Mouse (Mus musculus): Measurements from ENCODE around the gene Smap2. TPM values are rescaled to one million over a fixed set of nuclear protein-coding genes. Genes with fewer than 3 reads are reported as not detected.

Gene Smap2
- total RNA-seq, 1 experiment: 8.3 TPM

DNA sequence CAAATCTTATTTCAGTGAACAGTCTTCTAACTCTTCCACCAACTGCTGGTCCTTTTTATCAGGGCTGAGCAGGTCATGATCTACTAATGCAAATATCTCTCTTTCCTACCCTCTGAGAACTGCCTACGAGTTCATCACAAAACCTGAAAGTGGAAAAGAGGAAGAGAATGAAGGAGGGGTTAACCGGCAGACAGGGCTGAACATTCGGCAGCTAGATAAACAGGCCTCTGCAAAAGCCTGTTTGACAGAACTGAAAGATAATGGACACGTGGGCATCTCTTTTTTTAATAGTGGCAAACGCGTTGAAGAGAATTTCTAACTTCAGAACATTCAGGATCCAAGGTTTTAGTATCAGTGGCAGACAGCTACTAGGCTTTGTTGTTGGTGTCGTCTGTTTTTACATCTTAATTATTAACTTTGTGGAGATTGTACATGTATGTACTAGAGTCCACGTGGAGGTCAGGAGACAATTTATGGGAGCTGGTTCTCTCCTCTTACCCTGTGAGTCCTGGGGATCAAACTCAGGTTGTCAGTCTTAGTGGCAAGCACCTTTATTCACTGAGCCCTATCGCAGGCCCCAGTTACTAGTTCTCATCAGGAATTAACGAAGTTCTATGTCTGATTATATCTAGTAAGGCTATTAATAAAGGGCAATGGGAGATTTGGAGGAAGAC lies 2.3 kb downstream of the Smap2 start:
- H3K4me1 ChIP-seq (ENCODE audit: control insufficient read depth in 2 of 2, insufficient read depth in 2 of 2, low read length in 2 of 2, poor library complexity in 1 of 2): peaks cover 0 to 5% of the 10 kb centered on the region in 2 experiments; a peak in 1 of 4 replicates
- in situ Hi-C loops (cut with MboI; ENCODE audit: low sequenced_read_pairs in 2 of 2, unreplicated experiment in 2 of 2): no loop called here
- no peak overlapping the region for H3K27ac ChIP-seq (ENCODE audit: insufficient read depth, low read depth, low read length, poor library complexity, severe bottlenecking)
- H3K9me3 ChIP-seq (ENCODE audit: control insufficient read depth, insufficient read depth, low read depth, low read length): no peaks in the 10 kb centered on the region
- no peak for DNase-seq (ENCODE audit: low read depth, low spot score)
- H3K9ac ChIP-seq (ENCODE audit: insufficient read depth, low read depth, low read length, poor library complexity, severe bottlenecking): no peak overlapping the region
- no peak overlapping the region for H3K4me3 ChIP-seq (ENCODE audit: insufficient read depth in 1 of 2, low read depth in 1 of 2, low read length in 2 of 2, poor library complexity in 1 of 2, severe bottlenecking in 1 of 2)
- TF ChIP-seq ZC3H11A (IDR thresholded peaks at IDR 0.05; ENCODE audit: borderline replicate concordance, low read depth, low read length) (no peak), HCFC1 (IDR thresholded peaks at IDR 0.05; ENCODE audit: borderline replicate concordance, insufficient read depth, low read length) (no peak), MAFK (IDR thresholded peaks at IDR 0.05; ENCODE audit: insufficient read depth, low read depth, low read length) (no peak), CHD2 (IDR thresholded peaks at IDR 0.05; ENCODE audit: low read depth, low read length) (no peak), ZNF384 (IDR thresholded peaks at IDR 0.05; ENCODE audit: low read depth, low read length) (no peak)
- no peaks in the 10 kb centered on the region for H3K36me3 ChIP-seq (ENCODE audit: control insufficient read depth, insufficient read depth, low read length, poor library complexity, severe bottlenecking)

GRCm38 (mm10) chr4:121010770-121011549 lies 6.1 kb downstream of the Smap2 start:
- Histone ChIP-seq H3K9ac (ENCODE audit: insufficient read depth, low read depth, low read length, poor library complexity, severe bottlenecking) (no peak overlapping the region), H3K4me3 (ENCODE audit: insufficient read depth in 1 of 2, low read depth in 1 of 2, low read length in 2 of 2, poor library complexity in 1 of 2, severe bottlenecking in 1 of 2) (no peak overlapping the region), H3K9me3 (ENCODE audit: control insufficient read depth, insufficient read depth, low read depth, low read length) (no peaks in the 10 kb centered on the region), H3K4me1 (ENCODE audit: control insufficient read depth in 2 of 2, insufficient read depth in 2 of 2, low read length in 2 of 2, poor library complexity in 1 of 2) (peaks cover 0 to 1% of the 10 kb centered on the region in 2 experiments; a peak in 1 of 4 replicates), H3K36me3 (ENCODE audit: control insufficient read depth, insufficient read depth, low read length, poor library complexity, severe bottlenecking) (no peaks in the 10 kb centered on the region), H3K27ac (ENCODE audit: insufficient read depth, low read depth, low read length, poor library complexity, severe bottlenecking) (no peak overlapping the region)
- TF ChIP-seq HCFC1 (IDR thresholded peaks at IDR 0.05; ENCODE audit: borderline replicate concordance, insufficient read depth, low read length) (no peak), ZC3H11A (IDR thresholded peaks at IDR 0.05; ENCODE audit: borderline replicate concordance, low read depth, low read length) (no peak), MAFK (IDR thresholded peaks at IDR 0.05; ENCODE audit: insufficient read depth, low read depth, low read length) (no peak), CHD2 (IDR thresholded peaks at IDR 0.05; ENCODE audit: low read depth, low read length) (no peak), ZNF384 (IDR thresholded peaks at IDR 0.05; ENCODE audit: low read depth, low read length) (no peak)
- in situ Hi-C loops (cut with MboI; ENCODE audit: low sequenced_read_pairs in 2 of 2, unreplicated experiment in 2 of 2): no loop called here
- DNase-seq (ENCODE audit: low read depth, low spot score): no peak

GRCm38 (mm10) chr4:121009151-121009550 lies 7.9 kb downstream of the Smap2 start:
- H3K9me3 ChIP-seq (ENCODE audit: control insufficient read depth, insufficient read depth, low read depth, low read length): no peaks in the 10 kb centered on the region
- TF ChIP-seq HCFC1 (IDR thresholded peaks at IDR 0.05; ENCODE audit: borderline replicate concordance, insufficient read depth, low read length): no peak
- no peak for TF ChIP-seq CHD2 (IDR thresholded peaks at IDR 0.05; ENCODE audit: low read depth, low read length)
- no peak for TF ChIP-seq ZC3H11A (IDR thresholded peaks at IDR 0.05; ENCODE audit: borderline replicate concordance, low read depth, low read length)
- no peak for TF ChIP-seq ZNF384 (IDR thresholded peaks at IDR 0.05; ENCODE audit: low read depth, low read length)
- no peak for TF ChIP-seq MAFK (IDR thresholded peaks at IDR 0.05; ENCODE audit: insufficient read depth, low read depth, low read length)
- H3K9ac ChIP-seq (ENCODE audit: insufficient read depth, low read depth, low read length, poor library complexity, severe bottlenecking): no peak overlapping the region
- no peaks in the 10 kb centered on the region for H3K4me1 ChIP-seq (ENCODE audit: control insufficient read depth in 2 of 2, insufficient read depth in 2 of 2, low read length in 2 of 2, poor library complexity in 1 of 2)
- no peak for DNase-seq (ENCODE audit: low read depth, low spot score)
- no peaks in the 10 kb centered on the region for H3K36me3 ChIP-seq (ENCODE audit: control insufficient read depth, insufficient read depth, low read length, poor library complexity, severe bottlenecking)
- H3K4me3 ChIP-seq (ENCODE audit: insufficient read depth in 1 of 2, low read depth in 1 of 2, low read length in 2 of 2, poor library complexity in 1 of 2, severe bottlenecking in 1 of 2): no peak overlapping the region
- no peak overlapping the region for H3K27ac ChIP-seq (ENCODE audit: insufficient read depth, low read depth, low read length, poor library complexity, severe bottlenecking)
- in situ Hi-C loops (cut with MboI; ENCODE audit: low sequenced_read_pairs in 2 of 2, unreplicated experiment in 2 of 2): no loop called here

DNA sequence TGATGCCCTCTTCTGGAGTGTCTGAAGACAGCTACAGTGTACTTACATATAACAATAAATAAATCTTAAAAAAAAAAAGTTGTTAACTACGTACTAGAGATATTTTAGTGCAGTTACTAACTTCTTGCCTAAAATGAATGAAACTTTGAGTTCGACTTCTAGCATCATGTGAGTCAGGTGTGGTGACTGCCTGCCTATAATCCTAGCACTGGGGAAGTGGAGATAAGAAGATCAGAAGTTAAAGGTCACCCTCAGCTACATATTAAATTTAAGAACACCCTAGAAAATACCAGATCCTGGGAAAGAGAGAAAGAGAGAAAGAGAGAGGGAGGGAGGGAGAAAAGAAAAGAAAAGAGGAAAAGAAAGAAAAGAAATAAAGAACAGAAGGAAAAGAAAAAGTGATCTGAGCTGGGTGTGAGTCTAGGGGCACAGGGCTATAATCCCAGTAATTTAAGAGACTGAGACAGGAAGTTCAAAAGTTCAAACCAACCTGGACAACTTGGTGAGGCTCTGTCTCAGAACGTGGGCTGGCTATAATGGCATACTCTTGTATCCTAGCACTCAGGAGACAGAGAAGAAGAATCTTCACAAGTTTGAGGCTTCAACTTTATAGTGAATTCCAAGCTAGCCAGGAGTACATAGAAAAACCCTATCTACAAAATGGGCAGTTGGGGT lies 8.8 kb downstream of the Smap2 start:
- Histone ChIP-seq H3K36me3 (ENCODE audit: control insufficient read depth, insufficient read depth, low read length, poor library complexity, severe bottlenecking) (no peaks in the 10 kb centered on the region), H3K27ac (ENCODE audit: insufficient read depth, low read depth, low read length, poor library complexity, severe bottlenecking) (no peak overlapping the region), H3K9me3 (ENCODE audit: control insufficient read depth, insufficient read depth, low read depth, low read length) (no peaks in the 10 kb centered on the region), H3K9ac (ENCODE audit: insufficient read depth, low read depth, low read length, poor library complexity, severe bottlenecking) (no peak overlapping the region), H3K4me1 (ENCODE audit: control insufficient read depth in 2 of 2, insufficient read depth in 2 of 2, low read length in 2 of 2, poor library complexity in 1 of 2) (no peaks in the 10 kb centered on the region), H3K4me3 (ENCODE audit: insufficient read depth in 1 of 2, low read depth in 1 of 2, low read length in 2 of 2, poor library complexity in 1 of 2, severe bottlenecking in 1 of 2) (no peak overlapping the region)
- DNase-seq (ENCODE audit: low read depth, low spot score): no peak
- in situ Hi-C loops (cut with MboI; ENCODE audit: low sequenced_read_pairs in 2 of 2, unreplicated experiment in 2 of 2): no loop called here
- TF ChIP-seq CHD2 (IDR thresholded peaks at IDR 0.05; ENCODE audit: low read depth, low read length) (no peak), HCFC1 (IDR thresholded peaks at IDR 0.05; ENCODE audit: borderline replicate concordance, insufficient read depth, low read length) (no peak), ZNF384 (IDR thresholded peaks at IDR 0.05; ENCODE audit: low read depth, low read length) (no peak), ZC3H11A (IDR thresholded peaks at IDR 0.05; ENCODE audit: borderline replicate concordance, low read depth, low read length) (no peak), MAFK (IDR thresholded peaks at IDR 0.05; ENCODE audit: insufficient read depth, low read depth, low read length) (no peak)
